Mouse (Mus musculus): ENCODE measurements around the gene Stab2.

DNA sequence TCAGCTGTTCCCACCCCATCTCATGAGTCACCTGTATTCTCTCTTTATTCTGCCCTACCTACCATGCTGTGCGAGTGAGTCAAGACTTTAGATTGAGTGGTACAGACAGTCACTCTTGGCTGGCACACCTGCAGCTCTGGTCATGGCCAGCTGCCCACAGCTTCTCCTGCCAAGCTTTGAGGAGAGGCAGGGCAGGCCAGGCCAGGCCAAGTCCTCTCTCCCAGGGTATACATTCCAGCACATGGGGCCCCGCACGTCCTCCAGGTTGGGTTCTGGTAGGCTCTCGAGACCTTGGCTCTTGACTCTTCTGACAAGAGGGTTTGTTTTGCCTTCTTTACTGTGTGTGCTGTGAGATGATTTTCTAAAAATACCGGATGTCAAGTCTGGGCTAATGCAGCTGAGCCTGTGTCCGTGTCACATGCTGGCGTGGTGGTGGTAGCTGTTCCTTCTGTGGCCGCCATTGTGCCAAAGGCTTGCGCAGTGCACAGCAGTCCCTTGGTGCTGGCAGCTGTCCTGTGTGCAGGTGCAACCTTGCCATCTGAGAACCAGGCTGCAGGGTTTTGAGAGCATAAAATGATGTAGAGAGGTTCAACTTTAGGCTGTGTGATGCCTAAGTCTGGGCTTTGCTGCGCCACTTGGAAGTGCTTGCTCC, 181.8 kb downstream of the Stab2 start:
- TF ChIP-seq CTCF (IDR thresholded peaks at IDR 0.05; ENCODE audit: low read depth) = no peak
- no peak for TF ChIP-seq EP300 (IDR thresholded peaks at IDR 0.05; ENCODE audit: low read depth)
